Mouse (Mus musculus) G1E (cell line): ENCODE results near the gene Atp8a1.

ENCODE experiments used
- CTCF ChIP-seq: IDR thresholded peaks from 2 replicates; pipeline ENCODE4 v1.5.1; 2012; ENCODE audit warnings: low read depth, low read length, inconsistent platforms, mixed read lengths
- GATA2 ChIP-seq: IDR thresholded peaks from 2 replicates; pipeline ENCODE4 v1.6.1; 2012; ENCODE audit warnings: low read depth, low read length, inconsistent platforms, borderline replicate concordance

DNA sequence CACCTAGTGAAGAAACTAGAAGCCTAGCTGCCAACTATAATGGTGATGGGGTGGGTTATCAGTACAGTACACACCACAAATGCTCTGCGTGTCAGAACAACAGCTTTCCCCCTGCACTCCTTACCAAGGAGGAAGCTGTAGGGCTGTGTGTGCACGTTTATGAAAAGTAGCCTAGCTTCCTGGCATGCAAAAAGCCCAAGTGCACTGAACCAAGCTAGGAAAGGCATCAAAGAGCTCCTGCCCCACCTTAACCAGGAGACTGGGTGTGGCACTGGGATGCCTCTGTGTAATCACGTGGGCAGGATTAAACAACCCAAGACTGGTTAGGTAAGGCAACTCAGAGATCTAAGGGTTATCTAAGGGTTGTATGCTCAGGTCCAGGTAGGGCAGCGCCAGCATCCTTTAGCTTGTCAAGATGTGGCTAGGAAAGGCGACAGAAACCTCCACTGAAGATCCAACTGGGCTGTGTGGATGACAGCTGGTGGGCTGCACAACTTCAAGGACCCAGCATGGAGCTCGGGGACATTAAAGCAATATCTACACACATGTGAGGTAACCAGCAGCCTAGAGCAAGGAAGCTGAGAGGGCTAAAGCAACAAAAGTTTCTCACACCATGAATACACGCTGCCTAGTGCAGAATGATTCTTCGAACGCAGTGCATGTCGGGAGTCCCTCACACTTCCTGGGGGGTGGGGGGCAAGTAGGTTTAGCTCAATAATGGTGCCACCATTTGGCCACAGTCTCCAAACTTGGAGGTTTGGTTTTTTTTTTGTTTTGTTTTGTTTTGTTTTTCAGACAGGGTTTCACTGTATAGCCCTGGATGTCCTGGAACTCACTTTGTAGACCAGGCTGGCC is 15.7 kb downstream of the Atp8a1 start:
- TF ChIP-seq CTCF = no peak
- no peak for TF ChIP-seq GATA2
